Mouse (Mus musculus) gastrocnemius, postnatal 10 days (tissue): ENCODE results near the gene Umodl1. TPM values are rescaled to one million over a fixed set of nuclear protein-coding genes. Genes with fewer than 3 reads are reported as not detected.
A peak's percentile ranks its signal among the peaks of the same experiment; 100 is the strongest.

Source experiments
- DNase-seq: peaks from one replicate; pipeline ENCODE4 v3.0.0; 2021; ENCODE audit warnings: mixed read lengths
- microRNA-seq, 2 experiments: library from miRNA; unstranded; fragments of <30 nt; microRNA quantifications; one replicate each; pipeline ENCODE4 v1.2.0; 2021
- total RNA-seq, 2 experiments: library from RNA; stranded (reverse); gene quantifications; 2 replicates each; pipeline ENCODE4 v1.2.3; 2021

Gene Umodl1
- total RNA-seq, 2 experiments from 2014 or later, result 0.11 TPM; not detected in 1

DNA sequence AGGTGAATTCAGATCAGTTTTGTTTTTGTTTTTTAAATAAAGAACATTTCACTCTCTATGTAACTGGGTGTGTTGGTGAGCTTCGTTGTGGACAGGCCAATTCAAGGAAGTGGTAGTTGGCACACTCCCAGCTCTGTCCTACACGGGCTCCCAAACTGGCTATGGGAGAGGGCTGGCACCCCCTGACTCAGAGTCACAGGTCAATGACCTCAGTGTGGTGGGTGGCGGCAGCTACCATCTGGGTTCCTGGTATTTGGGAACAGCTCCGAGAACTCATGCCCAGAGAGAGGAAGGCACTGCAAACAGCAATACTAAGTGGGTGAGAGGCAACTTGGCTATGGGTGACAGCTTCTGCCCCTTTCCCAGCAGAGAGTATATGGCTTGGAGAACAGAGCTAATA, 83.9 kb downstream of the Umodl1 start:
- no peak for DNase-seq

DNA sequence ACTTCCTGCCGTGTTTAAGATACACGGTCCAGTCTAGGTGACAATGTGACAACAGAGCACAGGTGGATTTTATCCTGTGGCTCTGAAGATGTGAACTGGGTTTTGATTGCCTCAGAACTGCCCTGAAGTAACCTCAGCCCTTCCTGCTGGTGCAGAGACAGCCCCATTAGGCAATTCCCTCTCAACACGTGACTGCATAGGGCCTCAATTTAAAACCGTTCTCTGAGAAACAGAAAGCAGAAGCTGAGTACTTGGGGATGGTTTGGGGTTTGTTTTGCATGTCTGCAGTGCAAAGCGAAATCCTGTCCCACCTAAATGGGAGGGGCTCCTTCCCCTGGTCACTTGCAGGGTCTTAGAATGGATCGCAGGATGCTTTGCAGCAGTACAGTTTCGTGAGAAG, 85.2 kb downstream of the Umodl1 start:
- no peak for DNase-seq

DNA sequence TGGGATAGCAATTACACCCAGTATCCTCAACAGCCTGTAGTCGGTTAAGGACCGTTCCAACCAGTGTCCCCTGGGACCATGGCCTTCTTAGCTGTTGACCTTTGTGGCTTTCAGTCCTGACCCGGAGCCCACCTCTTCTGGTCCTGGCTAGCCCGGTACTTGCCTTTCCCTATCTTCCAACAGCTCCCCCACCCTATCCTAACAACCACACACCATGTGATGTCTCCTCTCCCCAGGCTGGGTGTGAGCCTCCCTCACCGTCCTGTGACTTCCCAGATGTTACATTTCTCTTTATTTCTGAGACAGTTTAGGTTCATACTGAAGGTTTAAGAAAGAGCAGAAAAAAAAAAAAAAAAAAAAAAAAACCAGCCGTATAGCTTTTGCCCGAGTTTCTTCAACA, 86.0 kb downstream of the Umodl1 start:
- DNase-seq, result no peak

DNA sequence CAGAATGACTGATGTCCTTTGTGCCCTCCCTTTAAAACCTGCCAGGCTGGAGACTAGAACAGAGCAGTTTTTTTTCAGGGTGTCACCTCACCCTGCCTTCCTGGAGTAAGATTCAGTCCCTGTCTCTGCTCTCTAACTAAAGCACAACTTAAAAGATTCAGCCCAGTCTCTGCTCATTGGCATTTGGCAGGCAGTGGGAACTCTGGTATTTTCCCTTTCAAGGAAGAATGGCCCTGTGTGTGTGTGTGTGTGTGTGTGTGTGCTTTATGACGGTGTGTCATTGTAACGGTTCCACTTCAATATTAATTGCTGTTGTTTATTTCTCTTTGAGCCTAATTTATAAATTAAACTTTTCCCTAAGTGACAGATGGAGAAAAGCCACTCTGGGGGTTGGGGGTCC, 88.3 kb downstream of the Umodl1 start:
- no peak for DNase-seq

DNA sequence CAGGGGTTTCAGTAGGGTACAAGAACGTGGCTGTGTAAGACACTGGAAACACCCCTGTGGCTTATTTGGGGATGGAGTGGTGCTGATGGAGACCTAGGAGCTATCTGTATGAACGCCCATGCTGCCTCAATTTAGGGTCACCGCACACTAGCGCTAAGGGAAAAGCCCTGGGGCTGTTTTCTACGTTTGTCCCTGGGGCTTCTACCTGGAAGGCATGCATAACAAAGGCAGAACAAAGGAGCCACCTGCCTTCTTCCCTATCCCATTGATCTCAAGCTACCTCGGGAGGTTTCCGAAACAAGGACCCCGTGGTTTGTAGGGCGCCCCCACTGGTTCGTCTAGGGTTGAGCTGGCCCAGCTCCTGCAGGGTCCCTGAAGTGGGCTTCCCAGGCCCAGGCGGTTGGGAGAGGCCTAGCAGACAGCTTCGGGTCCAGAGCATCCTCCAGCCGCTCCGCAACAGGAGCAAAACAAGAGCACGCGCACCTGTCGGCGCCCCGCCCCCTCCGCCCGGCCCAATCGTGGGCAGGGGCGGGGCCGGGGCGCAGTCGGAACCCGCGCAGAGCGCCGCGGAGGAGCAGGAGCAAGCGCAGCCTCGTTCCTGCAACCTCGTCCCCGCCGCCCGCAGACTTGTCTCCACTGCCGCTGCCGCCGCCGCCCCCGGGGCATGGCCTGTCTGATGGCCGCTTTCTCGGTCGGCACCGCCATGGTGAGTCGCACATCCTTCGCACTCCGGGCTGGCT, 102.9 kb downstream of the Umodl1 start, which contains the start of gene Abcg1:
TSS of gene Abcg1 (plus strand) at position 525 of the 740 bp plus-strand sequence.
- peak; percentile 24 for DNase-seq

DNA sequence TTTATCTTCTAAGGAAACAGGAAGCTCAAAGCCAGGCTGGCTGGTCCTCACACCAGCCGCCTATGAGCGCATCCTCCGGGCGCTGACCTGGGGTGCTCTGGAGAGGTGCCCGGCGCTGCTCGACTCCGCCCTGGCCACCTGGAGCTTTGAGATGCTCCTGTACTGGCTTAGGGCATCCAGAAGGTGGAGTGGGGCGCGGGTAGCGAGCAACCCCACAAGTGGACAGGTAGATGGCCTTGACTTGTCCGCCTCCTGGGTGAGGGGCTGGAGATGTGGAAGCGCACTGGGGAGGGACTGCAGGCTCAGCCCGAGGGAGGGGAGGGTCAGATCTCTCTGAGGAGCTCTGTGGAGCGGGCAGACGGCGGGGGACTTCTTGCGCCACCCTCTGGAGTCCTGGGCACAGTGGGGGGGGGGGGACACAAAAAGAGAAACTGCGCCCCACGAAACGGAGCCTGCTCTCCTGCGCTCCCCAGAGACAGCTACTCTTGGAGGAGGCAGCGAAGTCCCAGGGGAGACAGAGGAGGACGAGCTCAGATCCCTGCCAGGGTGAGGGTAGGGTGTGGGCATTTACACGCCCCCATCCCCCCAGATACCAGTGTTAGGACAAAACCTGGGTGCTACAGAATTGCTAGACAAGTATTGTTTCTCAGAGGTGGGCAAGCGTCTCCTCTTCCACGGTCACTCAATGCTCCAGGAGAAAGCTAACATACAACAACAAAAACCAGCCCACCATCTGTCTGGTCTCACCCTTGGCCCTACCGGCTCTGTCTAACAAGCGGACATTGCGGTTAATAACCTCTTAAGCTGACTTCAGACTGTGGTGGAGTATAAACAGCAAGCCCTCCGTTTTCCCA, 103.7 kb downstream of the Umodl1 start:
- DNase-seq, result peak; percentile 16

DNA sequence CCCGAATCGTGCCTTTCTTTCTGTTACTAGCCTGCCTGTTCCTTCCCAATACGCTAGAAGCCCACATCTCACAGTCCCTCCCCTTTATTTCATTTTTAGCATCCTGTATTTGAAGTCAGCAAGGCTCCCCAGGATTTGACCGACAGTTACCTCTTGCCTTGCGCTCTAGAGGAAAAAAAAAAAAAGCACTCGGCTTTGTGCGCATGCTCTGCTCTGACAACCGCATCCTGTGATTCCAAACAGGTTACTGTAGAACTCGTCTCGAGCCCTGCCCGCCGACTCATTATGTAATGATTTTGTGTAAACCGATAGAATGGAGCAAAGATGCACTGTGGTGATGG, 104.3 kb downstream of the Umodl1 start:
- peak; percentile 23 for DNase-seq

DNA sequence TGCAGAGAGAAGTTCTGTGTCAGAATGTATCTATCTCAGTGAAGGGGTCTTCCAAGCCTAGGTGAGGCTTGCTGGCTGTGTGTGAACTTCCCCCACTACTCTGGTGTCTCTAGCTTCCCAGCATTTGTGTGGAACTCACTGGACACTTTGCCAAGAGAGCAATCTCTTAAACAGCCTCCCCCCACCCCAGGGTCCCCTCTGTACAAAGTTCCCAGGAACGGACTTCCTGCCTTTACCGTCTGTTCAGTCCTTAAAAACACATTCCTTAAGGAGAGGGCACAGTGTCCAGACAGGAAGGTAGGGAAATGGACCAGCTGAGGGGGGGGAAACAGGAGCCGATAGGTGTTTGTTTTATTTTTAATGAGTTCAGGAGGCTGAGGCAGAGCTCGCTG, 105.8 kb downstream of the Umodl1 start:
- DNase-seq, result no peak

Small RNA genes within 50 kb of the gene (microRNA-seq; reads per million reads assigned to microRNA genes)
- gene Gm24026, result 0 reads per million in 2 experiments

Other genes starting within 250 kb of the Umodl1 start
- under 1 TPM in 1 of 2 experiments, not detected in 1; 0.16 TPM for gene Glp1r, start 52.8 kb upstream of the Umodl1 start, total RNA-seq
- gene Abcg1, start 103.0 kb downstream of the Umodl1 start, total RNA-seq, result 1 to 10 TPM; 4.0 to 4.8 TPM
- gene Tff3, start 175.0 kb downstream of the Umodl1 start, total RNA-seq, result not detected
- not detected for gene Tff2, start 189.6 kb downstream of the Umodl1 start, total RNA-seq
- not detected for gene Tff1, start 210.6 kb downstream of the Umodl1 start, total RNA-seq
- under 1 TPM in 1 of 2 experiments, not detected in 1; 0.29 TPM for gene Tmprss3, start 244.3 kb downstream of the Umodl1 start, total RNA-seq